Mouse (Mus musculus) adrenal gland, adult (tissue): Measurements from ENCODE around the gene Qrfp.

Experiments used
- DNase-seq, 2 experiments: peaks; one replicate each; pipeline ENCODE4 v3.0.0; 2022 to 2023; ENCODE audit warnings: low spot score in 1 of 2; ENCODE audit not compliant: inconsistent age in 2 of 2

Gene Qrfp

GRCm38 (mm10) chr2:31822524-31823371, 12.4 kb upstream of the Qrfp start:
- no peak for DNase-seq

- peak; percentile 53 to 83 for DNase-seq
These were observed 5.0 kb upstream of the Qrfp start for GRCm38 (mm10) chr2:31815367-31815766.

- no peak for DNase-seq
These were observed 4.3 kb upstream of the Qrfp start for GRCm38 (mm10) chr2:31814699-31815098.

GRCm38 (mm10) chr2:31813641-31814040, 3.3 kb upstream of the Qrfp start:
- no peak for DNase-seq

- no peak for DNase-seq
These were observed 942 bp upstream of the Qrfp start for GRCm38 (mm10) chr2:31811086-31811958.

- no peak for DNase-seq
These were observed 1.0 kb downstream of the Qrfp start for GRCm38 (mm10) chr2:31809358-31809740.

- DNase-seq, result no peak
These were observed 1.7 kb downstream of the Qrfp start for GRCm38 (mm10) chr2:31808410-31809357.

- no peak for DNase-seq
These were observed 3.6 kb downstream of the Qrfp start for GRCm38 (mm10) chr2:31806639-31807382.

GRCm38 (mm10) chr2:31803480-31803879, 6.9 kb downstream of the Qrfp start:
- no peak for DNase-seq

GRCm38 (mm10) chr2:31802811-31803210, 7.6 kb downstream of the Qrfp start:
- no peak for DNase-seq

GRCm38 (mm10) chr2:31801416-31801815, 9.0 kb downstream of the Qrfp start:
- no peak for DNase-seq

GRCm38 (mm10) chr2:31796943-31797342, 13.4 kb downstream of the Qrfp start:
- DNase-seq, result no peak

GRCm38 (mm10) chr2:31792611-31793010, 17.8 kb downstream of the Qrfp start:
- no peak for DNase-seq

- DNase-seq, result no peak
These were observed 19.1 kb downstream of the Qrfp start for GRCm38 (mm10) chr2:31791260-31791659.

GRCm38 (mm10) chr2:31790728-31791251, 19.6 kb downstream of the Qrfp start:
- DNase-seq, result no peak

GRCm38 (mm10) chr2:31789215-31789614, 21.2 kb downstream of the Qrfp start:
- DNase-seq, result no peak

- no peak for DNase-seq
These were observed 22.2 kb downstream of the Qrfp start for GRCm38 (mm10) chr2:31788227-31788626.

GRCm38 (mm10) chr2:31787029-31787428, 23.4 kb downstream of the Qrfp start:
- peak; percentile 69 to 91 for DNase-seq

GRCm38 (mm10) chr2:31785074-31785473, 25.3 kb downstream of the Qrfp start:
- DNase-seq, result peak; percentile 77 to 95
